ENCODE assay signal across 29 mouse cellular contexts in genomic region chr12:100025675-100026074, GRCm38 (mm10).
DNase-seq lines count a peak whose midpoint lies in the region; ATAC-seq lines count a peak whose summit lies in the region.
"Had no signal": no experiment of that assay in that cellular context is flagged by ENCODE, and none has a peak within 500 bp of the region (broad histone marks: within the 10 kb centered on the region; RNA-seq: fewer than 3 reads in every experiment).

No protein-coding gene starts in this region.

- no peaks in the 10 kb centered on the region for H3K27me3 ChIP-seq in midbrain, embryonic 14.5 days (ENCODE audit: control insufficient read depth, insufficient read depth, low read length)
- H3K27me3 ChIP-seq in midbrain, embryonic 10.5 days (ENCODE audit: low read depth, poor library complexity, severe bottlenecking): no peaks in the 10 kb centered on the region
- no peaks in the 10 kb centered on the region for H3K27me3 ChIP-seq in forebrain, embryonic 16.5 days (replicated peaks; ENCODE audit: control insufficient read depth, insufficient read depth, low read length)
- H3K27me3 ChIP-seq: heart, embryonic 12.5 days; lung, embryonic 15.5 days; midbrain, embryonic 13.5 days had no signal

- no peak overlapping the region for H3K27ac ChIP-seq in midbrain, embryonic 14.5 days (replicated peaks; ENCODE audit: low read depth, low read length)
- no peak overlapping the region for H3K27ac ChIP-seq in midbrain, embryonic 10.5 days (replicated peaks)
- H3K27ac ChIP-seq in forebrain, embryonic 16.5 days (ENCODE audit: low read length): no peak overlapping the region
- H3K27ac ChIP-seq: gastrocnemius, adult 2 months; hindbrain, embryonic 14.5 days; layer of hippocampus, adult 2 months; left cerebral cortex, adult 2 months; limb, embryonic 12.5 days; lung, embryonic 15.5 days; midbrain, embryonic 13.5 days had no signal

- no peak overlapping the region for H3K4me2 ChIP-seq in midbrain, embryonic 14.5 days (ENCODE audit: low read length)
- H3K4me2 ChIP-seq in forebrain, embryonic 16.5 days (ENCODE audit: low read length): no peak overlapping the region
- H3K4me2 ChIP-seq: heart, embryonic 12.5 days; hindbrain, embryonic 14.5 days; limb, embryonic 12.5 days; lung, embryonic 15.5 days; midbrain, embryonic 13.5 days had no signal

- no peak overlapping the region for H3K9ac ChIP-seq in midbrain, embryonic 14.5 days (replicated peaks; ENCODE audit: low read length)
- H3K9ac ChIP-seq in forebrain, embryonic 16.5 days (replicated peaks; ENCODE audit: low read depth, low read length): no peak overlapping the region
- H3K9ac ChIP-seq: heart, embryonic 12.5 days; hindbrain, embryonic 14.5 days; limb, embryonic 12.5 days; lung, embryonic 15.5 days; midbrain, embryonic 13.5 days had no signal

- H3K36me3 ChIP-seq in midbrain, embryonic 14.5 days (ENCODE audit: control insufficient read depth, insufficient read depth, low read length): no peaks in the 10 kb centered on the region
- no peaks in the 10 kb centered on the region for H3K36me3 ChIP-seq in midbrain, embryonic 10.5 days
- no peaks in the 10 kb centered on the region for H3K36me3 ChIP-seq in forebrain, embryonic 16.5 days (ENCODE audit: control insufficient read depth, insufficient read depth)
- H3K36me3 ChIP-seq: heart, embryonic 12.5 days; limb, embryonic 12.5 days; lung, embryonic 15.5 days; midbrain, embryonic 13.5 days had no signal

- no peak overlapping the region for H3K4me3 ChIP-seq in midbrain, embryonic 14.5 days (replicated peaks; ENCODE audit: low read depth, low read length)
- H3K4me3 ChIP-seq in midbrain, embryonic 10.5 days: no peak overlapping the region
- no peak overlapping the region for H3K4me3 ChIP-seq in forebrain, embryonic 16.5 days (replicated peaks; ENCODE audit: low read length)
- H3K4me3 ChIP-seq: erythroblast, embryonic 14.5 days; gastrocnemius, adult 2 months; heart, embryonic 12.5 days; layer of hippocampus, adult 2 months; left cerebral cortex, adult 2 months; limb, embryonic 12.5 days; lung, embryonic 15.5 days; megakaryocyte, embryonic 14.5 days; midbrain, embryonic 13.5 days had no signal

- 62% methylated on average over 11 of the region's 11 CpGs for WGBS in midbrain, embryonic 14.5 days
- WGBS in midbrain, embryonic 10.5 days: 80% methylated on average over 11 of the region's 11 CpGs
- 12% methylated on average over 11 of the region's 11 CpGs for WGBS in forebrain, embryonic 16.5 days

- H3K4me1 ChIP-seq in midbrain, embryonic 14.5 days (ENCODE audit: control insufficient read depth, insufficient read depth, low read length): no peaks in the 10 kb centered on the region
- no peaks in the 10 kb centered on the region for H3K4me1 ChIP-seq in midbrain, embryonic 10.5 days
- H3K4me1 ChIP-seq in forebrain, embryonic 16.5 days (replicated peaks; ENCODE audit: control insufficient read depth, insufficient read depth, low read length): peaks cover 7% of the 10 kb centered on the region
- H3K4me1 ChIP-seq: heart, embryonic 12.5 days; limb, embryonic 12.5 days; midbrain, embryonic 13.5 days had no signal

- no peak for ATAC-seq in midbrain, embryonic 14.5 days (ENCODE audit: low FRiP score, low TSS enrichment)
- peak; percentile 78 for ATAC-seq in forebrain, embryonic 16.5 days
- ATAC-seq in megakaryocyte, adult 5-6 weeks (ENCODE audit: poor library complexity, severe bottlenecking): 0 out of 2 replicates have a peak, but pooled peaks have one; percentile 29
- ATAC-seq: activated CD4-positive, CD25-positive, alpha-beta regulatory T cell, adult 4 months; inflammation-experienced regulatory T-cells, adult 6 months; midbrain, embryonic 13.5 days had no signal

- peak; percentile 19 for DNase-seq in midbrain, embryonic 14.5 days
- DNase-seq in midbrain, embryonic 10.5 days (ENCODE audit: low spot score): no peak
- DNase-seq in brain, embryonic 18.5 days (ENCODE audit: low read depth, low spot score): peak; percentile 24
- DNase-seq in gastrocnemius, postnatal 25 days: no peak
- DNase-seq in urinary bladder, postnatal 25 days (ENCODE audit: low spot score): no peak
- DNase-seq in adrenal gland, postnatal 14 days: no peak
- DNase-seq: adrenal gland, adult 2 months; B cell, adult 2 months; cerebellum, adult 11-12 months; cerebellum, postnatal 10 days; gastrocnemius, adult 2 months; heart, postnatal 4 days; kidney, adult 2 months; kidney, postnatal 36 days; thymus, adult 2 months; thymus, postnatal 36 days had no signal

- no peaks in the 10 kb centered on the region for H3K9me3 ChIP-seq in midbrain, embryonic 14.5 days (ENCODE audit: control insufficient read depth, low read length)
- no peaks in the 10 kb centered on the region for H3K9me3 ChIP-seq in midbrain, embryonic 10.5 days (replicated peaks)
- H3K9me3 ChIP-seq in forebrain, embryonic 16.5 days (ENCODE audit: control insufficient read depth, low read length): no peaks in the 10 kb centered on the region
- H3K9me3 ChIP-seq: heart, embryonic 12.5 days; limb, embryonic 12.5 days; lung, embryonic 15.5 days; megakaryocyte, embryonic 14.5 days; midbrain, embryonic 13.5 days had no signal

Comparison
In these comparisons a context has a peak if more than half of its experiments do, and no peak if none do; other contexts are left out.
1. DNase-seq: peak in midbrain, embryonic 14.5 days (single experiment) and brain, embryonic 18.5 days (single experiment); none in midbrain, embryonic 10.5 days (single experiment), gastrocnemius, postnatal 25 days (single experiment), urinary bladder, postnatal 25 days (single experiment) and adrenal gland, postnatal 14 days (single experiment).